Mouse (Mus musculus) CH12.LX (cell line): ENCODE data around the gene Ttc26.
"Not testable (repeated sequence)": the region's sequence is repeated elsewhere in the genome, so short reads cannot be mapped to it uniquely, and the experiment has no call there.

ENCODE experiments used
- CHD2 ChIP-seq: IDR thresholded peaks from 2 replicates; pipeline ENCODE4 v1.6.1; 2011; ENCODE audit warnings: low read length, improper control_type of control experiment
- CTCF ChIP-seq, 2 experiments: IDR thresholded peaks in 1 of 2; conservative IDR thresholded peaks in 1 of 2; 2 replicates each; pipeline ENCODE4 v1.5.1; 2011 to 2012; ENCODE audit warnings: low read depth in 2 of 2, low read length in 2 of 2, improper control_type of control experiment in 1 of 2, inconsistent platforms in 1 of 2, mild to moderate bottlenecking in 1 of 2, moderate library complexity in 1 of 2
- EP300 ChIP-seq: IDR thresholded peaks from 2 replicates; pipeline ENCODE4 v1.6.1; 2011; ENCODE audit warnings: low read length, improper control_type of control experiment
- HCFC1 ChIP-seq: IDR thresholded peaks from 2 replicates; pipeline ENCODE4 v1.6.1; 2012; ENCODE audit warnings: low read depth, mild to moderate bottlenecking, inconsistent platforms, low read length, improper control_type of control experiment
- JUN ChIP-seq: IDR thresholded peaks from 2 replicates; pipeline ENCODE4 v1.6.1; 2011; ENCODE audit warnings: low read depth, mild to moderate bottlenecking, low read length, improper control_type of control experiment, moderate library complexity; ENCODE audit not compliant: insufficient read depth
- KAT2A ChIP-seq: IDR thresholded peaks from 2 replicates; pipeline ENCODE4 v1.6.1; 2012; ENCODE audit warnings: low read length, improper control_type of control experiment, inconsistent platforms; ENCODE audit not compliant: insufficient replicate concordance
- MAX ChIP-seq: IDR thresholded peaks from 2 replicates; pipeline ENCODE4 v1.6.1; 2011; ENCODE audit warnings: low read length, improper control_type of control experiment
- MEF2A ChIP-seq: IDR thresholded peaks from 2 replicates; pipeline ENCODE4 v1.6.1; 2014; ENCODE audit warnings: low read depth, mild to moderate bottlenecking, inconsistent platforms, low read length, improper control_type of control experiment, borderline replicate concordance
- NRF1 ChIP-seq: IDR thresholded peaks from 2 replicates; pipeline ENCODE4 v1.6.1; 2014; ENCODE audit warnings: low read depth, mild to moderate bottlenecking, inconsistent platforms, low read length, improper control_type of control experiment, moderate library complexity
- POLR2A ChIP-seq: IDR thresholded peaks from 2 replicates; pipeline ENCODE4 v1.6.1; 2011; ENCODE audit warnings: low read depth, mild to moderate bottlenecking, improper control_type of control experiment, low read length
- POLR2AphosphoS2 ChIP-seq: IDR thresholded peaks from 2 replicates; pipeline ENCODE4 v1.6.1; 2011; ENCODE audit warnings: low read depth, low read length, improper control_type of control experiment
- TBP ChIP-seq: conservative IDR thresholded peaks from 2 replicates; pipeline ENCODE4 v1.6.1; 2011; ENCODE audit warnings: low read depth, low read length, improper control_type of control experiment

DNA sequence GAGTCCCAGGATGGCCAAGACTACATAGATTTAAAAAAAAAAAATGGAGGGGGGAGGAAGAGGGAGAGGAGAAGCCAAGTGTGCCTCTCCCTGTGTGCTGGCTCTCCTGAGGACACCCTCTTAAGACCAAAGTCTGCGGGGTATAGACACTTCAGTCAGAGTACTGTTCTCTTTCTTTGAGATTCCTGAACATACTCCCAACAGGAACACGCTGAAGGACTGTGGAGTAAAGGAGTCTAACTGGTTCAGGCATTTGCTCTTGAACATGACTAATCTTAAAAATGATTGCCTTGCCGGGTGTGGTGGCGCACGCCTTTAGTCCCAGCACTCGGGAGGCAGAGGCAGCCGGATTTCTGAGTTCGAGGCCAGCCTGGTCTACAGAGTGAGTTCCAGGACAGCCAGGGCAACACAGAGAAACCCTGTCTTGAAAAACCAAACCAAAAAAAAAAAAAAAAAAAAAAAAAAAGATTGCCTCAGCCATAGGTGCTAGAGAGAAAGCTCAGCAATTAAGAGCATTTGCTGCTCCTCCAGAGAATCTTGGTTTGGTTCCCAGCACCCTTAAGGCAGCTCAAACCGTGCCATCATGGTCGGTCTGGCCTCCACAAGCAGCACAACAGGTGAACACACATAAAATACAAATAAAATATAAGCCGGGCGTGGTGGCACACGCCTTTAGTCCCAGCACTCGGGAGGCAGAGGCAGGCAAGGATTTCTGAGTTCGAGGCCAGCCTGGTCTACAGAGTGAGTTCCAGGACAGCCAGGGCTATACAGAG is 24.4 kb upstream of the Ttc26 start:
- TF ChIP-seq TBP; CTCF (conservative IDR thresholded peaks at IDR 0.05 in 1 of 2, IDR thresholded peaks at IDR 0.05 in 1 of 2; ENCODE audit: low read depth in 2 of 2, low read length in 2 of 2); POLR2A; NRF1; KAT2A; MEF2A; POLR2AphosphoS2; EP300; MAX; HCFC1; JUN; CHD2: not testable (repeated sequence)
